Mouse (Mus musculus) ES-E14 (cell line): Measurements from ENCODE around the gene Phf2.

Experiments used
- CHD2 ChIP-seq: IDR thresholded peaks from 2 replicates; pipeline ENCODE4 v1.6.1; 2014; ENCODE audit warnings: mild to moderate bottlenecking, low read depth, low read length, inconsistent platforms
- ZNF384 ChIP-seq: IDR thresholded peaks from 2 replicates; pipeline ENCODE4 v1.6.1; 2012; ENCODE audit warnings: low read depth, low read length, inconsistent platforms

- TF ChIP-seq ZNF384 (no peak), CHD2 (no peak)
These were observed 86.2 kb downstream of the Phf2 start for GRCm38 (mm10) chr13:48784594-48785298.
